Mouse (Mus musculus) midbrain, embryonic 14.5 days (tissue): ENCODE measurements around the gene Lep. TPM values are rescaled to one million over a fixed set of nuclear protein-coding genes. Genes with fewer than 3 reads are reported as not detected.
A peak's percentile ranks its signal among the peaks of the same experiment; 100 is the strongest.

ENCODE experiments used
- ATAC-seq: fragments of 200-750 bp; cut with Nextera tagmentation; 2 replicates; pipeline ENCODE4 v1.8.0; 2017; ENCODE audit warnings: moderate number of reproducible peaks, moderate library complexity; ENCODE audit not compliant: low FRiP score, low TSS enrichment
- DNase-seq: peaks from one replicate; pipeline ENCODE4 v3.0.0-alpha.2; 2015
- H3K27ac ChIP-seq: fragments of 300-500 bp; sonication (generic); replicated peaks from 2 replicates; pipeline ENCODE4 v1.5.1; 2014; ENCODE audit warnings: mild to moderate bottlenecking, low read depth, low read length, moderate library complexity
- H3K27me3 ChIP-seq: fragments of 300-500 bp; sonication (generic); 2 replicates; pipeline ENCODE4 v1.6.1; 2014; ENCODE audit warnings: low read length, control low read depth, mixed read lengths; ENCODE audit not compliant: control insufficient read depth, insufficient read depth
- H3K36me3 ChIP-seq: fragments of 300-500 bp; sonication (generic); 2 replicates; pipeline ENCODE4 v1.6.1; 2014; ENCODE audit warnings: low read length, control low read depth; ENCODE audit not compliant: control insufficient read depth, insufficient read depth
- H3K4me1 ChIP-seq: fragments of 300-500 bp; sonication (generic); 2 replicates; pipeline ENCODE4 v1.6.1; 2014; ENCODE audit warnings: mild to moderate bottlenecking, antibody characterized with exemption, low read length, control low read depth; ENCODE audit not compliant: control insufficient read depth, insufficient read depth
- H3K4me2 ChIP-seq: fragments of 300-500 bp; sonication (generic); 2 replicates; pipeline ENCODE4 v1.6.1; 2014; ENCODE audit warnings: mild to moderate bottlenecking, low read length, moderate library complexity
- H3K4me3 ChIP-seq: fragments of 300-500 bp; sonication (generic); replicated peaks from 2 replicates; pipeline ENCODE4 v1.5.1; 2014; ENCODE audit warnings: low read depth, low read length
- H3K9ac ChIP-seq: fragments of 300-500 bp; sonication (generic); replicated peaks from 2 replicates; pipeline ENCODE4 v1.6.1; 2014; ENCODE audit warnings: mild to moderate bottlenecking, low read length, moderate library complexity
- H3K9me3 ChIP-seq: fragments of 300-500 bp; sonication (generic); 2 replicates; pipeline ENCODE4 v1.6.1; 2016; ENCODE audit warnings: low read length, control low read depth, mixed read lengths; ENCODE audit not compliant: control insufficient read depth
- WGBS: fragments of 180-500 bp; shearing (Covaris S2); extraction: QIAGEN DNeasy Blood & Tissue Kit; methylation state at CpG from one replicate; pipeline ENCODE4 v1.1.7; 2014; 5-methylcytosine and 5-hydroxymethylcytosine counted together
- polyA plus RNA-seq: library from polyadenylated mRNA; unstranded; fragments of >200 nt; fragmentation: Nextera tagmentation; extraction: Ambion mirVana; gene quantifications from 2 replicates; pipeline ENCODE4 v1.2.1, GENCODE M21; 2014

Gene Lep
- polyA plus RNA-seq, 1 experiment from 2014 or later: not detected

- no peaks in the 10 kb centered on the region for H3K9me3 ChIP-seq
- 0 out of 2 replicates have a peak, but pooled peaks cover 8% of the 10 kb centered on the region for H3K27me3 ChIP-seq
- DNase-seq (peak; percentile 86), ATAC-seq (0 out of 2 replicates have a peak, but pooled peaks have one; percentile 14)
- H3K4me3 ChIP-seq: no peak overlapping the region
- H3K27ac ChIP-seq: no peak overlapping the region
- peak overlapping the region; percentile 41 for H3K4me2 ChIP-seq
- H3K4me1 ChIP-seq: 0 out of 2 replicates have a peak, but pooled peaks cover 3% of the 10 kb centered on the region
- H3K36me3 ChIP-seq: no peaks in the 10 kb centered on the region
- H3K9ac ChIP-seq: no peak overlapping the region
- 35% methylated on average over 18 of the region's 18 CpGs for WGBS
Observed at GRCm38 (mm10) chr6:29023206-29023967, 36.6 kb upstream of the Lep start.

- Histone ChIP-seq H3K27ac (no peak overlapping the region), H3K9ac (no peak overlapping the region), H3K36me3 (no peaks in the 10 kb centered on the region), H3K9me3 (no peaks in the 10 kb centered on the region), H3K4me1 (0 out of 2 replicates have a peak, but pooled peaks cover 3% of the 10 kb centered on the region), H3K4me2 (peak overlapping the region; percentile 41), H3K27me3 (0 out of 2 replicates have a peak, but pooled peaks cover 8% of the 10 kb centered on the region), H3K4me3 (no peak overlapping the region)
- ATAC-seq (peak; percentile 77), DNase-seq (peak; percentile 92)
- 6% methylated on average over 16 of the region's 16 CpGs for WGBS
Observed at GRCm38 (mm10) chr6:29024000-29024417, 36.0 kb upstream of the Lep start.

GRCm38 (mm10) chr6:29025796-29026482 lies 34.1 kb upstream of the Lep start:
- Histone ChIP-seq H3K4me2 (no peak overlapping the region), H3K9ac (no peak overlapping the region), H3K4me3 (no peak overlapping the region), H3K27ac (no peak overlapping the region), H3K27me3 (0 out of 2 replicates have a peak, but pooled peaks cover 8% of the 10 kb centered on the region), H3K4me1 (0 out of 2 replicates have a peak, but pooled peaks cover 3% of the 10 kb centered on the region), H3K9me3 (peaks cover 4% of the 10 kb centered on the region; the same call in 1 of the 2 replicates), H3K36me3 (no peaks in the 10 kb centered on the region)
- ATAC-seq: no peak
- no peak for DNase-seq
- 36% methylated on average over 12 of the region's 12 CpGs for WGBS

- Histone ChIP-seq H3K9ac (no peak overlapping the region), H3K36me3 (no peaks in the 10 kb centered on the region), H3K4me1 (0 out of 2 replicates have a peak, but pooled peaks cover 3% of the 10 kb centered on the region), H3K27me3 (0 out of 2 replicates have a peak, but pooled peaks cover 8% of the 10 kb centered on the region), H3K27ac (no peak overlapping the region), H3K4me3 (no peak overlapping the region), H3K4me2 (no peak overlapping the region), H3K9me3 (peaks cover 4% of the 10 kb centered on the region; the same call in 1 of the 2 replicates)
- WGBS: 16% methylated on average over 6 of the region's 6 CpGs
- DNase-seq: no peak
- ATAC-seq: no peak
Observed at GRCm38 (mm10) chr6:29026766-29027165, 33.3 kb upstream of the Lep start.

- Histone ChIP-seq H3K36me3 (no peaks in the 10 kb centered on the region), H3K27me3 (0 out of 2 replicates have a peak, but pooled peaks cover 8% of the 10 kb centered on the region), H3K4me2 (no peak overlapping the region), H3K9ac (no peak overlapping the region), H3K4me3 (no peak overlapping the region), H3K27ac (no peak overlapping the region), H3K4me1 (0 out of 2 replicates have a peak, but pooled peaks cover 8% of the 10 kb centered on the region), H3K9me3 (peaks cover 4% of the 10 kb centered on the region; the same call in 1 of the 2 replicates)
- no peak for DNase-seq
- no peak for ATAC-seq
- WGBS: 61% methylated on average over 5 of the region's 5 CpGs
Observed at GRCm38 (mm10) chr6:29028129-29028528, 31.9 kb upstream of the Lep start.

GRCm38 (mm10) chr6:29029521-29029920 lies 30.5 kb upstream of the Lep start:
- H3K9me3 ChIP-seq: peaks cover 4% of the 10 kb centered on the region; the same call in 1 of the 2 replicates
- 0 out of 2 replicates have a peak, but pooled peaks cover 8% of the 10 kb centered on the region for H3K27me3 ChIP-seq
- H3K9ac ChIP-seq: no peak overlapping the region
- 88% methylated on average over 6 of the region's 6 CpGs for WGBS
- 0 out of 2 replicates have a peak, but pooled peaks cover 9% of the 10 kb centered on the region for H3K4me1 ChIP-seq
- H3K36me3 ChIP-seq: no peaks in the 10 kb centered on the region
- H3K27ac ChIP-seq: no peak overlapping the region
- no peak overlapping the region for H3K4me2 ChIP-seq
- no peak overlapping the region for H3K4me3 ChIP-seq
- no peak for ATAC-seq
- DNase-seq: no peak

- no peaks in the 10 kb centered on the region for H3K36me3 ChIP-seq
- peaks cover 4% of the 10 kb centered on the region; the same call in 1 of the 2 replicates for H3K9me3 ChIP-seq
- H3K4me3 ChIP-seq: no peak overlapping the region
- WGBS: 73% methylated on average over 6 of the region's 6 CpGs
- no peak overlapping the region for H3K4me2 ChIP-seq
- H3K27me3 ChIP-seq: no peaks in the 10 kb centered on the region
- H3K9ac ChIP-seq: no peak overlapping the region
- DNase-seq (peak; percentile 72), ATAC-seq (0 out of 2 replicates have a peak, but pooled peaks have one; percentile 61)
- 0 out of 2 replicates have a peak, but pooled peaks cover 9% of the 10 kb centered on the region for H3K4me1 ChIP-seq
- H3K27ac ChIP-seq: no peak overlapping the region
Observed at GRCm38 (mm10) chr6:29031216-29031615, 28.8 kb upstream of the Lep start.

GRCm38 (mm10) chr6:29031704-29032310 lies 28.2 kb upstream of the Lep start:
- Histone ChIP-seq H3K4me2 (no peak overlapping the region), H3K4me3 (no peak overlapping the region), H3K9me3 (peaks cover 4% of the 10 kb centered on the region; the same call in 1 of the 2 replicates)

More at GRCm38 (mm10) chr6:29031704-29032310, 28.2 kb upstream of the Lep start:
- 90% methylated on average over 13 of the region's 13 CpGs for WGBS
- no peak overlapping the region for H3K27ac ChIP-seq
- H3K9ac ChIP-seq: no peak overlapping the region
- no peaks in the 10 kb centered on the region for H3K36me3 ChIP-seq
- DNase-seq (no peak), ATAC-seq (no peak)
- H3K27me3 ChIP-seq: no peaks in the 10 kb centered on the region
- 0 out of 2 replicates have a peak, but pooled peaks cover 12% of the 10 kb centered on the region for H3K4me1 ChIP-seq
